Mouse (Mus musculus) stomach, postnatal 0 days (tissue): ENCODE measurements around the gene Yeats4.

Experiments used
- CTCF ChIP-seq: IDR thresholded peaks from 2 replicates; pipeline ENCODE4 v1.5.1; 2016; ENCODE audit warnings: antibody characterized with exemption, low read depth, mild to moderate bottlenecking, moderate library complexity
- EP300 ChIP-seq: optimal IDR thresholded peaks from 2 replicates; pipeline ENCODE3; 2016; ENCODE audit warnings: antibody characterized with exemption

DNA sequence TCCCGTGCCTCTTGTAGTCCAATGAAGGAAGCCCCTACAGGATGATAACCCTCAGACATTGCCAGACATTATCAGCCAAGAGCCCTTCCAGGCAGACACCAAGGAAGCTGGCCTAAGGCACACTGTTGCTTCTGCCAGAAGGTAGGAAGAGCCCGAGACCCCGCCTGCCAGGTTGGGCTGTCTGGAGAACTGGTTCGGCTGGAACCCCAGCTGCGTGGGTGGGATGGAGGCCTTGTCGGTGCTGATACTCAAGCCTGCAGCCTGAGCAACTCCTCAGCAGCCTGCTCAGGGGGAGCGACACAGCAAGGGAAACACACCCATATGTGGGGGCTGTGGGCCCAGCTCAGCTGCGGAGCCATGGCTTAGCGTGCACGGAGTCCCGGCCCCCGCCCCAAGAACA lies 29.3 kb downstream of the Yeats4 start:
- TF ChIP-seq CTCF: no peak
- no peak for TF ChIP-seq EP300
